Mouse (Mus musculus) lung, embryonic 14.5 days (tissue): ENCODE measurements at regions not wholly inside any gene's neighbourhood (a gene's known extent, or its start where the extent isn't known, plus 50 kb on each side); places are given as distances from the start of the nearest gene placed in this dataset.

Source experiments
- ATAC-seq: fragments of 200-750 bp; cut with Nextera tagmentation; 2 replicates; pipeline ENCODE4 v1.8.0; 2017; ENCODE audit warnings: mild to moderate bottlenecking, moderate TSS enrichment, moderate library complexity; ENCODE audit not compliant: insufficient read depth
- DNase-seq: peaks from one replicate; pipeline ENCODE4 v3.0.0-alpha.2; 2015
- H3K27ac ChIP-seq: fragments of 300-500 bp; sonication (generic); 2 replicates; pipeline ENCODE4 v1.5.1; 2014; ENCODE audit warnings: low read depth, mild to moderate bottlenecking, moderate library complexity
- H3K27me3 ChIP-seq: fragments of 300-500 bp; sonication (generic); 2 replicates; pipeline ENCODE4 v1.6.1; 2014; ENCODE audit warnings: low read length, control low read depth; ENCODE audit not compliant: insufficient read depth
- H3K36me3 ChIP-seq: fragments of 300-500 bp; sonication (generic); 2 replicates; pipeline ENCODE4 v1.6.1; 2014; ENCODE audit warnings: control low read depth; ENCODE audit not compliant: insufficient read depth
- H3K4me1 ChIP-seq: fragments of 300-500 bp; sonication (generic); 2 replicates; pipeline ENCODE4 v1.6.1; 2014; ENCODE audit warnings: antibody characterized with exemption, control low read depth; ENCODE audit not compliant: insufficient read depth
- H3K4me2 ChIP-seq: fragments of 300-500 bp; sonication (generic); 2 replicates; pipeline ENCODE4 v1.6.1; 2014; ENCODE audit warnings: mild to moderate bottlenecking
- H3K4me3 ChIP-seq: fragments of 300-500 bp; sonication (generic); 2 replicates; pipeline ENCODE4 v1.5.1; 2014; ENCODE audit warnings: low read depth, low read length
- H3K9ac ChIP-seq: fragments of 300-500 bp; sonication (generic); 2 replicates; pipeline ENCODE4 v1.6.1; 2014
- H3K9me3 ChIP-seq: fragments of 300-500 bp; sonication (generic); 2 replicates; pipeline ENCODE4 v1.6.1; 2016; ENCODE audit warnings: low read depth, low read length, control low read depth
- CTCF ChIP-seq: IDR thresholded peaks from 2 replicates; pipeline ENCODE4 v1.5.1; 2016; ENCODE audit warnings: antibody characterized with exemption, low read depth
- WGBS: fragments of 180-500 bp; shearing (Covaris S2); extraction: QIAGEN DNeasy Blood & Tissue Kit; methylation state at CpG from one replicate; pipeline ENCODE4 v1.1.7; 2014; 5-methylcytosine and 5-hydroxymethylcytosine counted together

DNA sequence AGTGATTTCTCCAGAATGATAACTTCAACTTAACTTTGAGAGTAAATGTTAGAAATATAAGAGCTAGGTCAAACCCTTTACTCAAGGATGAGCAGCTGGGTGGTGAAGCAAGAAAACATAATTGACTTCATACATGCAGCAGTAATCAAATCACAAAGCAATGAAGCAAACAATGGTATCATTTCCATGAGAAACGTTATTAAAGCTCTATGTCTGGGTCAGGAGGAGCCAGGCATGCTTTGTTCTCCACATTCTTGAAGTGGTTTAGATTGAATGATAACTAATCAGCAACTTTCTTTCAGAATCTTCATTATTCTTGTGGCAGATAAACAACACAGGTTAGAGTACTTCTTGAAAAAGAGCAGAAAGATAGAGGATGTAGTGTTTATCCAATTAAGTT, 577.8 kb downstream of the Cetn3 start:
- Histone ChIP-seq H3K9me3 (no peaks in the 10 kb centered on the region), H3K4me3 (no peak overlapping the region), H3K4me2 (no peak overlapping the region), H3K36me3 (no peaks in the 10 kb centered on the region), H3K27me3 (no peaks in the 10 kb centered on the region), H3K9ac (no peak overlapping the region), H3K27ac (no peak overlapping the region), H3K4me1 (no peaks in the 10 kb centered on the region)
- TF ChIP-seq CTCF, result no peak
- DNase-seq (no peak), ATAC-seq (no peak)
- 36% methylated on average over 1 of the region's 1 CpGs for WGBS

DNA sequence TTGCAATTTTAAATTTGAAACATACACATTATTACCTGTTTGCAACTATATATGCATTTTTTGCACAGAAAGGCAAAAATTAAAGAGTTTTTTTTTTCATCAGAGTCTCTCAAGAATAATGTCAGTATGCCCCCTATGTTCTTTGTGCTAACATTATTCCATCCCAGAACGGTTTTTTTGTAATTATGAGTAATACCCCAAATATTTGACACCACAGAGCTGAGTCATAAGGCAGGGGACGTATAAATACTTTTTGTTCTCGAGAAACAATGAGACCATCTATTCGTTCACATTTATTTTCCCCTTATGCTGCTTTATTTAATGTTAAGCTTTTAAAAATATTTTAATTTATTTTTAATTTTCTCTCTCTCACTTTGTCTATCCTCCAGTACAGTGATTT, 578.5 kb downstream of the Cetn3 start:
- no peak overlapping the region for H3K9ac ChIP-seq
- WGBS, result 60% methylated on average over 4 of the region's 4 CpGs
- H3K4me2 ChIP-seq, result no peak overlapping the region
- H3K27ac ChIP-seq, result no peak overlapping the region
- no peaks in the 10 kb centered on the region for H3K9me3 ChIP-seq
- TF ChIP-seq CTCF, result no peak
- no peaks in the 10 kb centered on the region for H3K4me1 ChIP-seq
- H3K27me3 ChIP-seq, result no peaks in the 10 kb centered on the region
- DNase-seq (no peak), ATAC-seq (no peak)
- H3K36me3 ChIP-seq, result no peaks in the 10 kb centered on the region
- H3K4me3 ChIP-seq, result no peak overlapping the region

DNA sequence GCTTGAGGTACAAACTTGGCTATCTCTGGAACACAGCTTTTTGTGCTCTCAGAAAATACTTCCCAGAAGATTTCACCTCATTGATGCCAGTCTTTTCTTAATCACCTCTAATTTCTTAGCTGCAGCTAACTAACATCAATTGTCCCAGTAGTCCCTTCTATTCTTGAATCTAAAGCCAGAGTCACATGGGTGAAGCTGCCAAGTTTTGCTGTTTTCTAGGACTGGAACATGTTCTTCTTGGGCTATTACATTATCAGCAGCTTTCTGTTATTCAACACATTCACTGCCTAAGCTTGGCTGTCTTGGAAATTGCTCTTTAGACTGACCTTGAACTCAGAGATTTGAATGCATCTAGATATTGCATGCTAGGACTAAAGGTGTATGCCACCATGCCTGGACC, 583.9 kb downstream of the Cetn3 start:
- H3K4me3 ChIP-seq, result no peak overlapping the region
- no peak overlapping the region for H3K27ac ChIP-seq
- H3K27me3 ChIP-seq, result no peaks in the 10 kb centered on the region
- H3K4me1 ChIP-seq, result no peaks in the 10 kb centered on the region
- no peak for TF ChIP-seq CTCF
- no peak for ATAC-seq
- H3K36me3 ChIP-seq, result no peaks in the 10 kb centered on the region
- H3K9me3 ChIP-seq, result no peaks in the 10 kb centered on the region
- no peak overlapping the region for H3K4me2 ChIP-seq
- DNase-seq, result no peak
- H3K9ac ChIP-seq, result no peak overlapping the region

DNA sequence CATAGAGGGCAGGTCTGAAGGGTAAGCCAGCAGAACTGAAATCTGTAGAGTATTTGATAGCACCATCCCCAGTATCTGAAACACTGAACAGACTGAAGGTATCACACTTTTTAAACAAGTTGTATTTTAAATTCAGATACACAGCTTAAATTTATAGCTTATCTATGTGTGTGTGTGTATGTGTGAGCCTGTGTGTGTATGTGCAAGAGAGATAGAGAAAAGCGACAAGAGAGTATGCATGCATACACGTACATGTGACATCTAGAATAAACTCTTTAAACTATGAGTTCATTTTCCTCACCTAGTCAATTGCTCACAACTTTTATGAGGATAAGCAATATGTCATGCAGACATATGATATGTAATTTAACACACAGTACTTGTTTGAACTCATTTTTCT, 588.7 kb downstream of the Cetn3 start:
- Histone ChIP-seq H3K27me3 (no peaks in the 10 kb centered on the region), H3K27ac (no peak overlapping the region), H3K4me3 (no peak overlapping the region), H3K9ac (no peak overlapping the region), H3K36me3 (no peaks in the 10 kb centered on the region), H3K4me2 (no peak overlapping the region), H3K4me1 (no peaks in the 10 kb centered on the region), H3K9me3 (no peaks in the 10 kb centered on the region)
- no peak for TF ChIP-seq CTCF
- WGBS, result 69% methylated on average over 2 of the region's 2 CpGs
- DNase-seq, result no peak
- ATAC-seq, result no peak

DNA sequence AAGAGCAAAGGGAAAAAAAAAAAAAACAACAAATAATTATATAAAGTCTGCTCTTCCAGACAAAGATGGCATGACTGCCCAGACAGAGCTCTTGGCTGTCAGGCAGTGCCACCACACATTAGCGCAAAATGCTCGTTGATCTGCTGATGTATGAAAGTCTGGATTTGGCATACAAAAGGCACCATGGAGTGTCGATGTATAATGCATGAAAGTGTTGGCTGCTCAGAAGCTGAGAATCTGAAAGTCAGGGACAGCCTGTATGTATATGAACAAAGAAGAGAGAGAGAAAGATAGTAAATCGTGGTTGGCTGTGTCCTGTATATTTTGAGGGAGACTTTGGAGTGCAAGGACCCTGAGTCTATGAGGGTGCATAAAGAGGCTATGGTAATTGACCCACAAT, 589.7 kb downstream of the Cetn3 start:
- no peaks in the 10 kb centered on the region for H3K9me3 ChIP-seq
- no peaks in the 10 kb centered on the region for H3K27me3 ChIP-seq
- ATAC-seq (no peak), DNase-seq (no peak)
- no peaks in the 10 kb centered on the region for H3K4me1 ChIP-seq
- TF ChIP-seq CTCF, result no peak
- H3K27ac ChIP-seq, result no peak overlapping the region
- H3K9ac ChIP-seq, result no peak overlapping the region
- WGBS, result 89% methylated on average over 4 of the region's 4 CpGs
- H3K4me3 ChIP-seq, result no peak overlapping the region
- H3K36me3 ChIP-seq, result no peaks in the 10 kb centered on the region
- H3K4me2 ChIP-seq, result no peak overlapping the region

DNA sequence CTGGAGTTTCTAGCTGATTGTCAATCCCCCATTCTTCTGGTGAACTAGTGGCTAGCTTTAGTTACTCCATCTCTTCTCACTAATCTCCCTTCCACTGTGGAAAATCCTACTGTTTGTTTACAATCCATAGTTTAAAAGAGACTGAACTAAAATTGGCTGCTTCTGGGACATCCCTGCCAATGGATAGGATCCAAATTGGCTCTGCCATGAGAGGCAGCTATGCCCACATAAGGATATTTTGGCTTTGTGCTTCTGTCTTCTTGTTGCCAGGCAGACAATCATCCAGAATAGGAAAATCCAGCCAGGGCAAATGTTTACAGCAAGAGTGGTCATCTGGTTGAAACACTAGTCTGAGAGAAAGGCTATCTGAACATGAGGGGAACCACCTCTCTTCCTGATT, 610.0 kb downstream of the Cetn3 start:
- Histone ChIP-seq H3K9ac (no peak overlapping the region), H3K4me2 (no peak overlapping the region), H3K9me3 (no peaks in the 10 kb centered on the region), H3K27ac (no peak overlapping the region), H3K4me3 (no peak overlapping the region), H3K36me3 (no peaks in the 10 kb centered on the region), H3K27me3 (no peaks in the 10 kb centered on the region), H3K4me1 (no peaks in the 10 kb centered on the region)
- DNase-seq (peak; percentile 52), ATAC-seq (no peak)
- TF ChIP-seq CTCF, result no peak

DNA sequence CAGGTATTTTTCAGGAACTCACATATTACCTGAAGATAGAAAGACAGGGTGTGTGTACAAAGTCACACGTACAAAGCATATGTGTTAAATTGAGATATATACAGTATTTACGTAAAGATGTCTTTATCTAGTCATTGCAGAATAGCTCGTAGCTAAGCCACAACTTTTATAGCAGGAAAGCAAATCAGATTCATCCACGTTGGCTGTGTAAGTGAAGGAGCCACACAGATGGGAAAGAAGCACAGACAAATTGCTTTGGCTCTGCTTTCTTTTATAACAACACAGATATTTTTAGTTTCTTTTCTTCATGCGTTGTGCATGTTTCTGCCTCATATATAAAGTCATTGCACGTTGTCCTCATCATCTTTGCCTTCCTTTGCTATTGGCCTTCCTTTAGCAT, 610.6 kb downstream of the Cetn3 start:
- ATAC-seq (no peak), DNase-seq (no peak)
- no peak overlapping the region for H3K9ac ChIP-seq
- no peak for TF ChIP-seq CTCF
- H3K27me3 ChIP-seq, result no peaks in the 10 kb centered on the region
- no peak overlapping the region for H3K4me2 ChIP-seq
- no peak overlapping the region for H3K27ac ChIP-seq
- WGBS, result 72% methylated on average over 6 of the region's 6 CpGs
- H3K36me3 ChIP-seq, result no peaks in the 10 kb centered on the region
- H3K4me3 ChIP-seq, result no peak overlapping the region
- no peaks in the 10 kb centered on the region for H3K9me3 ChIP-seq
- H3K4me1 ChIP-seq, result no peaks in the 10 kb centered on the region

DNA sequence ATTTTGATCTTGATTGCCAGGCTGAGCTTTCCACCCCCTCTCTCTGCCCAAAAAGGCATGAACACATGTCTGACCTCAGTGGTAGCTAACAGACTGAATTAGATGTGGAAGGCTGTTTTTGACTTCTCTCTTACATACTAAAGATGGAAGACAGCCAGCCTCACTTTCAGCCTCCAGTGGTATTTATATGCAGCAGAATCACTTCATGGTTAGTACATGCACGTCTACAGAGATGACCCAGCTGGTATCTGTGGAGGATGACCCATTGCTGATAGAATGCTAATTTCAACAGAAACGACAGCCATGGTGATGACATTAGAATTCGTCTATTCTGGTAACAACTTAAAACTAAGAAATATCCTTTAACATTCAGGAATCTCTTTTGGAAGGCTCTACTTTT, 630.8 kb downstream of the Cetn3 start:
- 55% methylated on average over 3 of the region's 3 CpGs for WGBS
- Histone ChIP-seq H3K4me3 (no peak overlapping the region), H3K36me3 (no peaks in the 10 kb centered on the region), H3K27me3 (no peaks in the 10 kb centered on the region), H3K9ac (no peak overlapping the region), H3K4me1 (no peaks in the 10 kb centered on the region), H3K9me3 (no peaks in the 10 kb centered on the region), H3K4me2 (no peak overlapping the region), H3K27ac (no peak overlapping the region)
- peak; percentile 39 for DNase-seq
- no peak for TF ChIP-seq CTCF
- peak; percentile 62; the same call in 1 of the 2 replicates for ATAC-seq
